Mouse (Mus musculus) small intestine, adult 2 months (tissue): ENCODE measurements around the gene Anxa1.

Experiments used
- CTCF ChIP-seq: fragments of 200-500 bp; IDR thresholded peaks from 2 replicates; pipeline ENCODE4 v1.5.1; 2012; ENCODE audit warnings: low read depth, mild to moderate bottlenecking, control low read depth, inconsistent platforms, low read length, moderate library complexity, mixed read lengths; ENCODE audit not compliant: insufficient replicate concordance, insufficient read length; ENCODE audit errors: extremely low read depth
- POLR2A ChIP-seq: fragments of 200-500 bp; IDR thresholded peaks from 2 replicates; pipeline ENCODE4 v1.6.1; 2012; ENCODE audit warnings: low read depth, mild to moderate bottlenecking, control low read depth, inconsistent platforms, low read length, moderate library complexity

DNA sequence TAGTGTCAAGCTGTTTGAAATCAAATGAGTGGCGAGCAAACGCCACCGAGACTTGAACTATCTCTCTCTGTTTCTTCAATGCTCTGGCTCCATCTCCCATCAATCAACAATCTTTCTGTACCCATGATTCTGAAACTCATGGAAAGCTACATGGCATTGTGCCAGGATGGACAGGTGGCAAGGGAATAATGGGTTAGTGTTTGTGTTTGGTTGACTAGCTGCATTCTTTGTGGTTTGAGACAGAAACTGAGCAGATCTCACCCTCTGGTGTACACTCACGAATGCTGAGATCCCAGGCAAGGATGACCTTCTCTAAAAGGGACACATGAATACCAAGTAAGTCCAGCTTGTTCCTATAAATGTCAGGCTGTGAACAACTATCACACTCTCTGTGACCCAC lies 14.3 kb upstream of the Anxa1 start:
- TF ChIP-seq CTCF (no peak), POLR2A (no peak)
